In the genomic region with DNA sequence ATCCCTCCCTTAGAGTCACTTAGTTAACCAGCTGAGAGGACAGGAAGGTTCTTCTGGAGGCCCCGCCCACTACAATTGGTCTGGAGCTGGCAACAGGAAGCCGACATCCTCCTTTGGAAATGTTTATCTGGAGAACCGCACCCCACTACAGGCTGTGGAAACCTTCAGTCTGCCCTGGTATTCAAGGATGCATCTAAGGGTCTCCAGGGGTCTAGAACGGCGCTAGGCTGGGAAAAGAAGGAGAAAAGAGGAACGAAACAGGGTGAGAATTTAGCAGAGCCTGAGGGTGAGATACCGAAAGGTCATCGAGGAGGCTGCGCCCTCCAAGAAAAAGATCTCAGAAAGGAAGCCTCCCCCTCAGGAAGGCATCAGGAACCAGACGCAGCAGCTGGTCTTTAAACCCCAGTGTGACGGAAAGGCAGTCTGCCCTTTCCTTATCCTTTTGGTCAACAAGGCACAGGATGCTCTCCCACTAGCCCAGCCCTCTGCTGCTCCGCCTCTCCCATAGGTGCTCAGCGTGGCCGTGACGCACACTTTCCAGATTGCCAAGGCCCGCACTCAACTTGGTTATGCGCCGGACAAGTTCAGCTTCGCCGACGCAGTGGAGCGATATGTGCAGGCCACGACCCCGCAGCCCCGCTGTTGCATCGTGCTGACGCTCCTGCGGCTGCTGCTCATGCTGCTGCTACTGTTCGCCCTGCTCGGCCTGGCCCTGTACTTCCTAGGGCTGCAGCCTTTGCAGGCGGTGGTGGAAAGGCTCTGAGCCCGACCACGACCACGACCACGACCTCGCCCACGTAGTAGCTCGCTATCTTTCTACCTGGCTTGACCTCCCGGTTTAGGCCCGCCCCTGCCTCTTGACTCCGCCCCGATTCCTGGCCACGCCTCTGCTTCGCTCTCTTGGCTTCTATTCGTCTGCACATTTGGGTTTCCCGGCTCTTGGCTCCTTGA, we compare ENCODE assay signal across 7 mouse cellular contexts. TPM values are rescaled to one million over a fixed set of nuclear protein-coding genes. Genes with fewer than 3 reads are reported as not detected.
DNase-seq lines count a peak whose midpoint lies in the region; ATAC-seq lines count a peak whose summit lies in the region.

No protein-coding gene starts in this region.

- H3K9me3 ChIP-seq in hindbrain, embryonic 13.5 days, result no peaks in the 10 kb centered on the region

- peak overlapping the region; percentile 75 for H3K9ac ChIP-seq in hindbrain, embryonic 13.5 days

- H3K27ac ChIP-seq in hindbrain, embryonic 13.5 days, result peak overlapping the region; percentile 48; the same call in 1 of the 2 replicates

- 2% methylated on average over 46 of the region's 46 CpGs for WGBS in hindbrain, embryonic 13.5 days

- ATAC-seq in frontal cortex, adult (ENCODE audit: low TSS enrichment), result peak; percentile 47
- peak; percentile 30; the same call in 1 of the 2 replicates for ATAC-seq in hindbrain, embryonic 13.5 days (ENCODE audit: low FRiP score)
- ATAC-seq in megakaryocyte-erythroid progenitor cell, adult 5-6 weeks (replicated peaks; ENCODE audit: low FRiP score, low TSS enrichment, poor library complexity, severe bottlenecking), result peak; percentile 32

- DNase-seq in NIH3T3 (ENCODE audit: low read depth), result peak; percentile 65
- DNase-seq in cerebellum, adult 8-10 months, result peak; percentile 82
- DNase-seq in left cerebral cortex, postnatal 36 days (ENCODE audit: low spot score in 2 of 2), result peak; percentile 61 to 67
- DNase-seq in right cerebral cortex, postnatal 4 days, result peak; percentile 46

- peaks cover 16% of the 10 kb centered on the region for H3K4me1 ChIP-seq in hindbrain, embryonic 13.5 days (replicated peaks)

- intact Hi-C loops in left cerebral cortex, postnatal 36 days (cut with DNase I), result loop anchor here (10.0 kb wide), 2 partner anchors 204 to 244 kb away; a partner anchor contains a TSS

- H3K4me3 ChIP-seq in hindbrain, embryonic 13.5 days, result peak overlapping the region; percentile 59

- H3K4me2 ChIP-seq in hindbrain, embryonic 13.5 days, result peak overlapping the region; percentile 94

- no peaks in the 10 kb centered on the region for H3K36me3 ChIP-seq in hindbrain, embryonic 13.5 days

- H3K27me3 ChIP-seq in hindbrain, embryonic 13.5 days, result peaks cover 47% of the 10 kb centered on the region

RNA-seq across cellular contexts. Expression of a gene that starts 11.9 kb away (rescaled TPM):
- 26.0 and 26.4 TPM in 2 replicates for polyA plus RNA-seq in hindbrain, embryonic 13.5 days (2015; fragmentation: Nextera tagmentation; extraction: Ambion mirVana)
- total RNA-seq in left cerebral cortex, postnatal 36 days (2021), result 10 to 100 TPM; 27.9 to 32.0 TPM
- total RNA-seq in megakaryocyte-erythroid progenitor cell, adult 5-6 weeks (2014; fragmentation: Nextera tagmentation), result 42.3 and 63.0 TPM in 2 replicates
- 49.9 and 52.6 TPM in 2 replicates for total RNA-seq in megakaryocyte-erythroid progenitor cell, adult 5-6 weeks (2017)

RNA-seq across cellular contexts. Expression of a gene that starts 18.5 kb away (rescaled TPM):
- polyA plus RNA-seq in hindbrain, embryonic 13.5 days (2015; fragmentation: Nextera tagmentation; extraction: Ambion mirVana), result not detected in 2 replicates
- not detected for total RNA-seq in left cerebral cortex, postnatal 36 days (2021)
- not detected in 2 replicates for total RNA-seq in megakaryocyte-erythroid progenitor cell, adult 5-6 weeks (2014; fragmentation: Nextera tagmentation)
- total RNA-seq in megakaryocyte-erythroid progenitor cell, adult 5-6 weeks (2017), result not detected in 2 replicates

Comparison
In these comparisons a context has a peak if more than half of its experiments do, and no peak if none do; other contexts are left out.
1. Peak in every context shown above with its lines: DNase-seq, ATAC-seq, H3K4me3 ChIP-seq and H3K27ac ChIP-seq.